Mouse (Mus musculus) lung, embryonic 16.5 days (tissue): ENCODE results near the gene Ralgapb. TPM values are rescaled to one million over a fixed set of nuclear protein-coding genes. Genes with fewer than 3 reads are reported as not detected.

ENCODE experiments used
- ATAC-seq: fragments of 200-750 bp; cut with Nextera tagmentation; 2 replicates; pipeline ENCODE4 v1.8.0; 2017; ENCODE audit warnings: low read depth, mild to moderate bottlenecking, moderate library complexity
- H3K27ac ChIP-seq: fragments of 300-500 bp; sonication (generic); 2 replicates; pipeline ENCODE4 v1.5.1; 2014; ENCODE audit warnings: mild to moderate bottlenecking, control low read depth, low read length
- H3K27me3 ChIP-seq: fragments of 300-500 bp; sonication (generic); 2 replicates; pipeline ENCODE4 v1.6.1; 2014; ENCODE audit warnings: low read depth, low read length, mixed read lengths; ENCODE audit not compliant: control insufficient read depth, insufficient read depth
- H3K36me3 ChIP-seq: fragments of 300-500 bp; sonication (generic); 2 replicates; pipeline ENCODE4 v1.6.1; 2014; ENCODE audit warnings: low read length; ENCODE audit not compliant: control insufficient read depth, insufficient read depth
- H3K4me1 ChIP-seq: fragments of 300-500 bp; sonication (generic); replicated peaks from 2 replicates; pipeline ENCODE4 v1.6.1; 2014; ENCODE audit warnings: low read length, mixed read lengths; ENCODE audit not compliant: control insufficient read depth, insufficient read depth
- H3K4me2 ChIP-seq: fragments of 300-500 bp; sonication (generic); 2 replicates; pipeline ENCODE4 v1.6.1; 2014; ENCODE audit warnings: low read depth, low read length, control low read depth
- H3K4me3 ChIP-seq: fragments of 300-500 bp; sonication (generic); 2 replicates; pipeline ENCODE4 v1.5.1; 2014; ENCODE audit warnings: mild to moderate bottlenecking, low read length, control low read depth
- H3K9ac ChIP-seq: fragments of 300-500 bp; sonication (generic); 2 replicates; pipeline ENCODE4 v1.6.1; 2014; ENCODE audit warnings: low read length, control low read depth
- H3K9me3 ChIP-seq: fragments of 300-500 bp; sonication (generic); 2 replicates; pipeline ENCODE4 v1.6.1; 2016; ENCODE audit warnings: low read length; ENCODE audit not compliant: control insufficient read depth
- WGBS: fragments of 180-500 bp; shearing (Covaris S2); extraction: QIAGEN DNeasy Blood & Tissue Kit; methylation state at CpG from one replicate; pipeline ENCODE4 v1.1.7; 2014; 5-methylcytosine and 5-hydroxymethylcytosine counted together
- polyA plus RNA-seq: library from polyadenylated mRNA; unstranded; fragments of >200 nt; fragmentation: Nextera tagmentation; extraction: Ambion mirVana; gene quantifications from 2 replicates; pipeline ENCODE4 v1.2.1, GENCODE M21; 2015

Gene Ralgapb
- polyA plus RNA-seq, 1 experiment from 2014 or later, result 15.2 TPM

- 62% methylated on average over 8 of the region's 8 CpGs for WGBS
- no peaks in the 10 kb centered on the region for H3K27me3 ChIP-seq
- H3K4me2 ChIP-seq, result no peak overlapping the region
- no peak overlapping the region for H3K4me3 ChIP-seq
- no peak overlapping the region for H3K9ac ChIP-seq
- H3K27ac ChIP-seq, result no peak overlapping the region
- H3K36me3 ChIP-seq, result no peaks in the 10 kb centered on the region
- peak; percentile 71 for ATAC-seq
- H3K9me3 ChIP-seq, result no peaks in the 10 kb centered on the region
- peaks cover 3% of the 10 kb centered on the region; the same call in 1 of the 2 replicates for H3K4me1 ChIP-seq
Observed at GRCm38 (mm10) chr2:158523060-158523459, 113.4 kb downstream of the Ralgapb start.

- ATAC-seq, result no peak
- Histone ChIP-seq H3K9me3 (no peaks in the 10 kb centered on the region), H3K27me3 (no peaks in the 10 kb centered on the region), H3K27ac (no peak overlapping the region), H3K4me1 (peaks cover 3% of the 10 kb centered on the region; the same call in 1 of the 2 replicates), H3K4me3 (no peak overlapping the region), H3K36me3 (no peaks in the 10 kb centered on the region), H3K9ac (no peak overlapping the region), H3K4me2 (no peak overlapping the region)
- 70% methylated on average over 16 of the region's 16 CpGs for WGBS
Observed at GRCm38 (mm10) chr2:158524129-158524860, 114.6 kb downstream of the Ralgapb start.

GRCm38 (mm10) chr2:158534090-158534489 is 124.4 kb downstream of the Ralgapb start:
- no peak overlapping the region for H3K4me2 ChIP-seq
- H3K4me1 ChIP-seq, result no peaks in the 10 kb centered on the region
- peak; percentile 56; the same call in 1 of the 2 replicates for ATAC-seq
- no peak overlapping the region for H3K9ac ChIP-seq
- WGBS, result 3% methylated on average over 4 of the region's 4 CpGs
- no peaks in the 10 kb centered on the region for H3K27me3 ChIP-seq
- no peak overlapping the region for H3K27ac ChIP-seq
- H3K4me3 ChIP-seq, result no peak overlapping the region
- H3K9me3 ChIP-seq, result peaks cover 3% of the 10 kb centered on the region; the same call in 1 of the 2 replicates
- H3K36me3 ChIP-seq, result no peaks in the 10 kb centered on the region

- no peak overlapping the region for H3K4me3 ChIP-seq
- WGBS, result 71% methylated on average over 8 of the region's 8 CpGs
Observed at GRCm38 (mm10) chr2:158534559-158534958, 124.9 kb downstream of the Ralgapb start.

GRCm38 (mm10) chr2:158539433-158540305 is 130.0 kb downstream of the Ralgapb start:
- WGBS, result 46% methylated on average over 24 of the region's 24 CpGs
- Histone ChIP-seq H3K36me3 (no peaks in the 10 kb centered on the region), H3K9ac (no peak overlapping the region), H3K4me1 (no peaks in the 10 kb centered on the region), H3K27ac (no peak overlapping the region), H3K4me3 (no peak overlapping the region), H3K4me2 (peak overlapping the region; percentile 14; the same call in 1 of the 2 replicates), H3K27me3 (no peaks in the 10 kb centered on the region; the same call in 1 of the 2 replicates), H3K9me3 (no peaks in the 10 kb centered on the region)
- ATAC-seq, result no peak

More at GRCm38 (mm10) chr2:158534559-158534958, 124.9 kb downstream of the Ralgapb start:
- Histone ChIP-seq H3K27ac (no peak overlapping the region), H3K36me3 (no peaks in the 10 kb centered on the region), H3K4me1 (no peaks in the 10 kb centered on the region), H3K9ac (no peak overlapping the region), H3K9me3 (peaks cover 3% of the 10 kb centered on the region; the same call in 1 of the 2 replicates), H3K27me3 (no peaks in the 10 kb centered on the region), H3K4me2 (no peak overlapping the region)
- ATAC-seq, result no peak

- WGBS, result 28% methylated on average over 4 of the region's 4 CpGs
- H3K4me2 ChIP-seq, result no peak overlapping the region
- H3K27ac ChIP-seq, result no peak overlapping the region
- no peak overlapping the region for H3K9ac ChIP-seq
- no peak overlapping the region for H3K4me3 ChIP-seq
- H3K27me3 ChIP-seq, result no peaks in the 10 kb centered on the region; the same call in 1 of the 2 replicates
- no peaks in the 10 kb centered on the region for H3K4me1 ChIP-seq
- H3K9me3 ChIP-seq, result no peaks in the 10 kb centered on the region
- H3K36me3 ChIP-seq, result no peaks in the 10 kb centered on the region
- no peak for ATAC-seq
Observed at GRCm38 (mm10) chr2:158541286-158541685, 131.6 kb downstream of the Ralgapb start.

- Histone ChIP-seq H3K4me1 (no peaks in the 10 kb centered on the region), H3K4me3 (no peak overlapping the region), H3K9ac (no peak overlapping the region), H3K27ac (no peak overlapping the region), H3K4me2 (no peak overlapping the region), H3K36me3 (no peaks in the 10 kb centered on the region), H3K9me3 (no peaks in the 10 kb centered on the region), H3K27me3 (no peaks in the 10 kb centered on the region; the same call in 1 of the 2 replicates)
- no peak for ATAC-seq
- 52% methylated on average over 2 of the region's 2 CpGs for WGBS
Observed at GRCm38 (mm10) chr2:158545266-158545665, 135.6 kb downstream of the Ralgapb start.

- WGBS, result 3% methylated on average over 17 of the region's 17 CpGs
- ATAC-seq, result peak; percentile 62; the same call in 1 of the 2 replicates
- no peaks in the 10 kb centered on the region for H3K36me3 ChIP-seq
- no peaks in the 10 kb centered on the region for H3K9me3 ChIP-seq
- no peak overlapping the region for H3K4me2 ChIP-seq
- H3K27me3 ChIP-seq, result no peaks in the 10 kb centered on the region; the same call in 1 of the 2 replicates
- peak overlapping the region; percentile 29; the same call in 1 of the 2 replicates for H3K9ac ChIP-seq
- no peaks in the 10 kb centered on the region for H3K4me1 ChIP-seq
- H3K27ac ChIP-seq, result no peak overlapping the region
- no peak overlapping the region for H3K4me3 ChIP-seq
Observed at GRCm38 (mm10) chr2:158546751-158547150, 137.1 kb downstream of the Ralgapb start.
